Mouse (Mus musculus): ENCODE results near the gene Cpeb4. TPM values are rescaled to one million over a fixed set of nuclear protein-coding genes. Genes with fewer than 3 reads are reported as not detected.

The Cpeb4 gene
- polyA plus RNA-seq, 1 experiment from 2014 or later: 10.4 TPM

Other genes starting within 250 kb of the Cpeb4 start
- 153 and 157 TPM in 2 replicates for gene Bod1, start 200.3 kb upstream of the Cpeb4 start, polyA plus RNA-seq (2015; fragmentation: Nextera tagmentation; extraction: Ambion mirVana)
- 0.10 and 0.25 TPM in 2 replicates for gene 4930524B15Rik, start 93.4 kb downstream of the Cpeb4 start, polyA plus RNA-seq (2015; fragmentation: Nextera tagmentation; extraction: Ambion mirVana)
- gene Nsg2, start 128.3 kb downstream of the Cpeb4 start, polyA plus RNA-seq (2015; fragmentation: Nextera tagmentation; extraction: Ambion mirVana): 358 and 394 TPM in 2 replicates